Mouse (Mus musculus): Measurements from ENCODE around the gene H2-Q10. TPM values are rescaled to one million over a fixed set of nuclear protein-coding genes. Genes with fewer than 3 reads are reported as not detected.
"Not testable (repeated sequence)": the region's sequence is repeated elsewhere in the genome, so short reads cannot be mapped to it uniquely, and the experiment has no call there.

H2-Q10 gene
- polyA plus RNA-seq (2015; fragmentation: Nextera tagmentation; extraction: Ambion mirVana) = 0.64 and 1.7 TPM in 2 replicates

- peaks cover 13% of the 10 kb centered on the region; the same call in 1 of the 2 replicates for H3K4me1 ChIP-seq
- WGBS = under 1% methylated on average over 78 of the region's 80 CpGs
- ATAC-seq (ENCODE audit: borderline replicate concordance, extremely low read depth, low FRiP score, low TSS enrichment) = peak; percentile 42; the same call in 1 of the 2 replicates
- no peak within 1 kb of the TSS for H3K27ac ChIP-seq
- H3K9me3 ChIP-seq = no peaks in the 10 kb centered on the region
- no peaks in the 10 kb centered on the region for H3K36me3 ChIP-seq
- peaks cover 33% of the 10 kb centered on the region for H3K27me3 ChIP-seq
- peak within 1 kb of the TSS; percentile 45 for H3K4me3 ChIP-seq
- H3K9ac ChIP-seq = no peak within 1 kb of the TSS
- peak within 1 kb of the TSS; percentile 86 for H3K4me2 ChIP-seq
Observed at GRCm38 (mm10) chr17:35469842-35470751, at the start of gene H2-Q10. H2-Q10 (plus strand) TSS chr17:35470089.

DNA sequence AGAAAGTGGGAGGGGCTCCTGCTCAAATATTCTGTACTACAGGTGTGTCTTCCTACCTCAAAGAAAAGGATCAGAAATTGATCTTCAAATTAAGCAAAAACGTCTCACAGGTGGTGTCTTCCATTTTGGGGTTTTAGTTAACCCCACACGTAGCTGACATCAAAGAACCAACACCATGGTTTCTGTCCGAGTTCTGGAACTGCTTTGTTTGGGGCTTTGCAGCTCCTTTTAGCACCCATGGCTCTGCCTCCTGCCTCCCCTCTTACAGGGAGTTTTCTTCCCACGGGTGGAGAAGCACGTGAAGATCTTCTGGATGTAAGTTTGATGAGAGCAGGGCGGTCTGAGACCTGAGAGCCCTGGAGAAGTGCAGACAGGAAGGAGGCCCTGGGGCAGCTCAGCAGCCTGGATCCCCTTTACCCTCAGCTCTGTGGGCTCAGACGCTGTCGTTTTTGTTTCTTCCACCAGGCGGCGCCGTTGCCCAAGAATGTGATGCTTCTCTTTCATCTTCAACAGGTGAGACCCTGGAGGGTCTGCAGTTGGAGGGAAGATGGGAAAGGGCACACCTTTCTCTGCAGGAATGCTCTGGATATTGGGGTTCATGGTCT, 49.6 kb upstream of the H2-Q10 start:
- WGBS = 15% methylated on average over 11 of the region's 11 CpGs
- ATAC-seq (ENCODE audit: borderline replicate concordance, extremely low read depth, low FRiP score, low TSS enrichment); H3K4me1 ChIP-seq; H3K36me3 ChIP-seq; H3K9me3 ChIP-seq; H3K9ac ChIP-seq; H3K27ac ChIP-seq; H3K4me2 ChIP-seq; H3K4me3 ChIP-seq: not testable (repeated sequence)
- H3K27me3 ChIP-seq = peaks cover 26% of the 10 kb centered on the region

DNA sequence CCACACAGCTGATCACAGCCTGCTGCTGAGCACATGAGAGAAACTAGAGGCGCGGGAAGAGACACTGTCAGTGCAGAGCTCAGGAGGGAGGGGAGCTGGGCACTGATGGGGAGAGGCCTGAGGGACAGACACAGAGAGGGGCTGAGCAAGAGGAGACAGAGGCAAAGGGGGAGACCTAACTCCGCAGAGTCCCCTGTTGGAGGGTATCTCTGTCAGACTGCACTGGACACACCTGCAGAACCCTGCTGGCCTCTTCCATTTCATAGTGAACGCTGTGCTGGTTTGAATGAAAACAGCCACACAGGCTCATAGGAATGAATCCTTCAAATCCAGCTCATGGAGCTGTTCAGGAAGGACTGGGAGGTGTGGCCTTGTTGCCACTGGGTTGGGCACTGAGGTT, 48.6 kb upstream of the H2-Q10 start:
- 83% methylated on average over 4 of the region's 4 CpGs for WGBS
- not testable (repeated sequence) for H3K9ac ChIP-seq; H3K9me3 ChIP-seq; H3K4me1 ChIP-seq; H3K27ac ChIP-seq; H3K36me3 ChIP-seq; H3K4me3 ChIP-seq; H3K4me2 ChIP-seq; ATAC-seq (ENCODE audit: borderline replicate concordance, extremely low read depth, low FRiP score, low TSS enrichment)
- H3K27me3 ChIP-seq = peaks cover 36% of the 10 kb centered on the region

DNA sequence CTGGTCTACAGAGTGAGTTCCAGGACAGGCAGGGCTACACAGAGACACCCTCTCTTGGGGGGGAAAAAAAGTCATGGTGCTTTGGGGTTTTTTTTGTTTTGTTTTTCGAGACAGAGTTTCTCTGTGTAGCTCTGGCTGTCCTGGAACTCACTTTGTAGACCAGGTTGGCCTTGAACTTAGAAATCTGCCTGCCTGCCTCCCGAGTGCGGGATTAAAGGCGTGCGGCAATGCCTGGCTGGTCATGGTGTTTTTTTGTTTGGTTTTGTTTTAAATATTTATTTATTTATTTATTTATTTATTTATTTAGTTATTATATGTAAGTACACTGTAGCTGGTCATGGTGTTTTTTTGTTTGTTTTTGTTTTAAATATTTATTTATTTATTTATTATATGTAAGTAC, 47.5 kb upstream of the H2-Q10 start:
- 88% methylated on average over 5 of the region's 5 CpGs for WGBS

GRCm38 (mm10) chr17:35423131-35423810, 46.6 kb upstream of the H2-Q10 start:
- H3K4me1 ChIP-seq; ATAC-seq (ENCODE audit: borderline replicate concordance, extremely low read depth, low FRiP score, low TSS enrichment); H3K9ac ChIP-seq; H3K27ac ChIP-seq; H3K36me3 ChIP-seq; H3K4me2 ChIP-seq; H3K4me3 ChIP-seq; H3K9me3 ChIP-seq: not testable (repeated sequence)
- WGBS = 50% methylated on average over 3 of the region's 3 CpGs
- H3K27me3 ChIP-seq = peaks cover 38% of the 10 kb centered on the region

More for the DNA sequence above, 47.5 kb upstream of the H2-Q10 start:
- not testable (repeated sequence) for H3K4me2 ChIP-seq; H3K9me3 ChIP-seq; H3K4me1 ChIP-seq; ATAC-seq (ENCODE audit: borderline replicate concordance, extremely low read depth, low FRiP score, low TSS enrichment); H3K9ac ChIP-seq; H3K4me3 ChIP-seq; H3K36me3 ChIP-seq; H3K27ac ChIP-seq
- peaks cover 38% of the 10 kb centered on the region for H3K27me3 ChIP-seq

- not testable (repeated sequence) for H3K36me3 ChIP-seq; H3K4me2 ChIP-seq; H3K4me1 ChIP-seq; H3K9me3 ChIP-seq; H3K4me3 ChIP-seq; H3K27ac ChIP-seq; ATAC-seq (ENCODE audit: borderline replicate concordance, extremely low read depth, low FRiP score, low TSS enrichment); H3K9ac ChIP-seq
- peaks cover 38% of the 10 kb centered on the region for H3K27me3 ChIP-seq
- WGBS = 79% methylated on average over 3 of the region's 3 CpGs
Observed at GRCm38 (mm10) chr17:35424106-35424505, 45.8 kb upstream of the H2-Q10 start.

DNA sequence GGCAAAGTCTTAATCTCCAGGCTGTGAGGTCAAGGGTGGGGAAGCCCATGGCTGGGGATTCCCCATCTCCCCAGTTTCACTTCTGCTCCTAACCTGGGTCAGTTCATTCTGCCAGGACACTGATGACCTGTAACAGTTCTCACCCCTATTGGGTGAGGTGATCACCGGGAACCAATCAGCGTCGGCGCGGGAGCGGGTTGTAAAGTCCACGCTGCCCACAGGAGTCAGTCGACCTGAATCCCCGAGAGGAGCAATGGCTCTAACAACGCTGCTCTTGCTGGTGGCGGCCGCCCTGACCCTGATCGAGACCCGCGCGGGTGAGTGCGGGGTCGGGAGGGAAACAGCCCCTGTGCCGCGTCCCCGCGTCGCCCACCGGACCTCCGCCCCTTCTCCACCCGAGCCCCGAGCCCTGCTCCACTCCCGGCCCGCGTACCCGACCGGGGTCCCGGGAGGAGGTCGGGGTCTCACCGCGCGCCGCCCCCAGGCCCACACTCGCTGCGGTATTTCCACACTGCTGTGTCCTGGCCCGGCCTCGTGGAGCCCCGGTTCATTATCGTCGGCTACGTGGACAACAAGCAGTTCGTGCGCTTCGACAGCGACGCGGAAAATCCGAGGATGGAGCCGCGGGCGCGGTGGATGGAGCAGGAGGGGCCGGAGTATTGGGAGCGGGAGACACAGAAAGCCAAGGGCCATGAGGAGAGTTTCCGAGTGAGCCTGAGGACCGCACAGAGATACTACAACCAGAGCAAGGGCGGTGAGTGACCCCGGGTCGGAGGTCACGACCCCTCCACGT, 45.1 kb upstream of the H2-Q10 start, which contains the start of gene H2-Q6:
H2-Q6 (plus strand) TSS at position 227 of the 793 bp plus-strand sequence.
- not testable (repeated sequence) for H3K4me1 ChIP-seq, H3K36me3 ChIP-seq, H3K9me3 ChIP-seq, H3K27ac ChIP-seq, H3K9ac ChIP-seq
- ATAC-seq (ENCODE audit: borderline replicate concordance, extremely low read depth, low FRiP score, low TSS enrichment) = peak; percentile 58; the same call in 1 of the 2 replicates
- Histone ChIP-seq H3K4me3 (peak within 1 kb of the TSS; percentile 33), H3K4me2 (peak within 1 kb of the TSS; percentile 70), H3K27me3 (peaks cover 43% of the 10 kb centered on the region)
- WGBS = 1% methylated on average over 58 of the region's 66 CpGs

- H3K4me1 ChIP-seq, H3K36me3 ChIP-seq, H3K9ac ChIP-seq, H3K27ac ChIP-seq, H3K9me3 ChIP-seq: not testable (repeated sequence)
- 0 out of 2 replicates have a peak, but pooled peaks have one; percentile 47 for ATAC-seq (ENCODE audit: borderline replicate concordance, extremely low read depth, low FRiP score, low TSS enrichment)
- 17% methylated on average over 28 of the region's 28 CpGs for WGBS
- Histone ChIP-seq H3K4me2 (peak overlapping the region; percentile 70), H3K27me3 (peaks cover 43% of the 10 kb centered on the region), H3K4me3 (peak overlapping the region; percentile 33)
Observed at GRCm38 (mm10) chr17:35425474-35425873, 44.4 kb upstream of the H2-Q10 start.

DNA sequence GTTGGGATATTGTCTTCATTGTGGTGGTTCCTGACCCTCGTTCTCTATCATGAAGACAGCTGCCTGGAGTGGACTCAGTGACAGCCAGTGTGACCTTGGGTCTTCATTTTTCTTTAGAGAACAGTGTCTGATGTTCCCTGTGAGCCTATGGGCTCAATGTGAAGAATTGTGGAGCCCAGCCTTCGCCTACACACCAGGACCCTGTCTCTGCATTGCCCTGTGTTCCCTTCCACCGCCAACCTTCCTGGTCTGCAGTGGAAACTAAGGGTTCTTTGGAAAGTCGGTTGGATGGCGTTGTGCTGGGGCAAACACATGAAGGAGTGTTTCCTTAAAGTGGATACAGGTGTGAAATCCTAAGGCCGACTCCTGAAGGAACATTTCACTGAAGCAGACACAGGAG, 41.0 kb upstream of the H2-Q10 start:
- peaks cover 29% of the 10 kb centered on the region for H3K27me3 ChIP-seq
- not testable (repeated sequence) for H3K4me3 ChIP-seq; H3K27ac ChIP-seq; ATAC-seq (ENCODE audit: borderline replicate concordance, extremely low read depth, low FRiP score, low TSS enrichment); H3K9ac ChIP-seq; H3K36me3 ChIP-seq; H3K4me2 ChIP-seq; H3K9me3 ChIP-seq; H3K4me1 ChIP-seq
- 84% methylated on average over 6 of the region's 6 CpGs for WGBS

GRCm38 (mm10) chr17:35430671-35431070, 39.2 kb upstream of the H2-Q10 start:
- H3K4me3 ChIP-seq; H3K9ac ChIP-seq; H3K27ac ChIP-seq; ATAC-seq (ENCODE audit: borderline replicate concordance, extremely low read depth, low FRiP score, low TSS enrichment); H3K9me3 ChIP-seq; H3K36me3 ChIP-seq; H3K4me2 ChIP-seq; H3K4me1 ChIP-seq: not testable (repeated sequence)
- peaks cover 13% of the 10 kb centered on the region for H3K27me3 ChIP-seq
- 75% methylated on average over 6 of the region's 6 CpGs for WGBS

DNA sequence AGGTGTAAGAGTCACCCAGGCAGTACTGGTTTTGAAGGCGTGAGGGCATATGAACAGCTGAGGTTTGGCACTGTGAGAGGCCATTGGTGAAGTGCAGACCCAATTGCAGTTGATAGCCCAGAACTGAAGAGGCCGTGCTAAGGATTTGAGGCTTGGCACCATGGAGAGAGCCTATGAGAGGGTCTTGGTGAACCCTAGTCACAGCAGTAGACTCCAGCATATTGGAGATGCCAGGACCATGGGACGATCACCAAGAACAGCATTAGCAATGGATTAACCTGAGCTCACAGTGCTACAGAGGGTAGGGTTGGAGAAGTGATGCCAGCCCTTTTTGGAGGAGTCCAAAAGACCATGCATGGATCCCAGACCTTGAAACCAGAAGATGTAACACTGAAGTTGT, 37.7 kb upstream of the H2-Q10 start:
- H3K9ac ChIP-seq; H3K36me3 ChIP-seq; H3K4me3 ChIP-seq; H3K27ac ChIP-seq; H3K9me3 ChIP-seq; H3K4me2 ChIP-seq; H3K27me3 ChIP-seq; H3K4me1 ChIP-seq; ATAC-seq (ENCODE audit: borderline replicate concordance, extremely low read depth, low FRiP score, low TSS enrichment): not testable (repeated sequence)
- 81% methylated on average over 3 of the region's 3 CpGs for WGBS

All from lung, embryonic 15.5 days (tissue).